Mouse (Mus musculus): ENCODE data around the gene Pde4dip. TPM values are rescaled to one million over a fixed set of nuclear protein-coding genes. Genes with fewer than 3 reads are reported as not detected.
A peak's percentile ranks its signal among the peaks of the same experiment; 100 is the strongest.

The Pde4dip gene
- polyA plus RNA-seq, 1 experiment from 2014 or later = 44.7 TPM

DNA sequence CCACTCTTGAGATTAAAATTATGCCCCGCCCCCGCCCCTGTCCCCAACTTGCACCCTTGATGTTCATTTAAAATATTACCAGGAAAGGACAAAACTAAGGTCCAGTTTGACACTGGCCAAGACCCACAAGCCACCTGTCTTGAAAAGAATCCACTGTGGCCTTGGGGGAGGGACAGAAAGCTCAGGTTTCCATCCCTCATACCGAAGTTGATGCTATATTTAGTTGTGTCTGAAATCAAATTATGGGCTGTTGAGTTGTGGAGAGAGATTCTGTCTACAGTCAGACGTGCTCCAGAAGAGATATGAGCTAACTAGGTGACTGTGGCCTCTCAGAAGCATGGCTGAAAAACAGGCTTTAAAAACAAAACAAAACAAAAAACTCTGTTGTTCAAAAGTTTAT, 18.8 kb downstream of the Pde4dip start:
- in situ Hi-C loops (cut with MboI; ENCODE audit: low pct_unique_long_range_greater_than_20kb) = loop anchor here (5.0 kb wide), 1 partner anchor 102 kb away; no protein-coding TSS in a partner anchor
- no peaks in the 10 kb centered on the region for H3K27me3 ChIP-seq
- TF ChIP-seq CTCF (IDR thresholded peaks at IDR 0.05) = no peak
- no peak for DNase-seq (ENCODE audit: low read depth, low spot score)
- ChIA-PET CTCF (interaction anchor here (1.1 to 2.7 kb wide), 3 partner anchors 10 to 259 kb away, joined by 3 to 9 read pairs (median 3); partner anchors contain the start of gene Chd1l), POLR2A (no interaction called here)
- no peak for ATAC-seq

DNA sequence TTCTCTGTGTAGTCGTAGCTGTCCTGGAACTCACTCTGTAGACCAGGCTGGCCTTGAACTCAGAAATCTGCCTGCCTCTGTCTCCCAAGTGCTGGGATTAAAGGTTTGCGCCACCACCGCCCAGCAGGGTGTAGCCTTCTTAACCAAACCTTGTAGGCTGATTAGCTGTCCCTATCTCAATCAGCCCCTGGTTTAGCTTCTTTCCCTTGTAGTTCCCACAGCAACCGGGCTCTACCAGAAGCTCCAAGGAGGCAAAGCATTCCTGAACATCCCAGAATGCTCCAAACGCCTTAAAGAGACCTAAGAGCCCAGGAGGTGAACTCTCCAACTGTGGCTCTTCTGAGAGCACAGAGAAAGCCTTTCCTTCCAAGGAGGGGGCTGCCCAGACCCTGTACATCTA, 19.8 kb downstream of the Pde4dip start:
- ATAC-seq (no peak), DNase-seq (ENCODE audit: low read depth, low spot score) (no peak)
- in situ Hi-C loops (cut with MboI; ENCODE audit: low pct_unique_long_range_greater_than_20kb) = loop anchor here (5.0 kb wide), 1 partner anchor 101 kb away; no protein-coding TSS in a partner anchor
- CTCF ChIA-PET = interaction anchor here (2.3 to 2.7 kb wide), 2 partner anchors 11 to 102 kb away, joined by 6 to 9 read pairs; no protein-coding TSS in a partner anchor
- POLR2A ChIA-PET = no interaction called here
- no peaks in the 10 kb centered on the region for H3K27me3 ChIP-seq
- no peak for TF ChIP-seq CTCF (IDR thresholded peaks at IDR 0.05)

DNA sequence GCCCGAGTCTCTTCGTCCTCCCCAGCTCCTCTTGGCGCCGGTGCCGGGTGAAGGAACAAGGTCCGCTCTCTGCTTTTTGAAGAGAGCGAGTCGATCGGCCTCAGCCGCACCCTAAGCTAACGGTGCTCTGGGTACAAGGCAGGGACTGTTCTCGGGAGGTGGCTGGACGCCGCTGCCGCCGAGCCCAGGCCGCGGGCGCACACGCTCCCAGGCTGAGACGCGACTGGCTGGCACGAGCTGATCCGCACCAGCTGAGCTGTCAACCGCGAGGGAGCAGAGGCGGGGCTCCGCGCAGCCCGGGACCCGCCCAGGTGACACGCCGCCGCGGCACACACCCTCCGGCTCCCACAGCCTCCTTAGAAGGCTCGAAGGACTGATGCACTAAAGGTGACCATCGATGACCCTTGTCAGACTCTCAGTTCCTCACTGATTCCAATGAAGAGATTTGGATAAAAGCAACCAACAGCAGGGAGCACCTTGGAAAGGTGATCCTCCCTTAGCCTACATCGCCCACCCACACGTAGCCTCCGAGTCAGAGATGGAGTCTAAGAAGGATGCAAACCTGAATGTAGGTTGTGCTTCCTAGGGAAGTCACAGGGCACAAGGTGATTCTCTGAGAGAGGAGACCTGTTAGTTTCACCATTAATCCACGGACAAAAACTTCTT, 20.4 kb downstream of the Pde4dip start:
- ATAC-seq (peak; percentile 86), DNase-seq (ENCODE audit: low read depth, low spot score) (no peak)
- no peaks in the 10 kb centered on the region for H3K27me3 ChIP-seq
- POLR2A ChIA-PET = no interaction called here
- in situ Hi-C loops (cut with MboI; ENCODE audit: low pct_unique_long_range_greater_than_20kb) = loop anchor here (5.0 kb wide), 1 partner anchor 101 kb away; no protein-coding TSS in a partner anchor
- CTCF ChIA-PET = interaction anchor here (0.9 to 2.7 kb wide), 5 partner anchors 11 to 101 kb away, joined by 3 to 9 read pairs (median 6); no protein-coding TSS in a partner anchor
- TF ChIP-seq CTCF (IDR thresholded peaks at IDR 0.05) = no peak

DNA sequence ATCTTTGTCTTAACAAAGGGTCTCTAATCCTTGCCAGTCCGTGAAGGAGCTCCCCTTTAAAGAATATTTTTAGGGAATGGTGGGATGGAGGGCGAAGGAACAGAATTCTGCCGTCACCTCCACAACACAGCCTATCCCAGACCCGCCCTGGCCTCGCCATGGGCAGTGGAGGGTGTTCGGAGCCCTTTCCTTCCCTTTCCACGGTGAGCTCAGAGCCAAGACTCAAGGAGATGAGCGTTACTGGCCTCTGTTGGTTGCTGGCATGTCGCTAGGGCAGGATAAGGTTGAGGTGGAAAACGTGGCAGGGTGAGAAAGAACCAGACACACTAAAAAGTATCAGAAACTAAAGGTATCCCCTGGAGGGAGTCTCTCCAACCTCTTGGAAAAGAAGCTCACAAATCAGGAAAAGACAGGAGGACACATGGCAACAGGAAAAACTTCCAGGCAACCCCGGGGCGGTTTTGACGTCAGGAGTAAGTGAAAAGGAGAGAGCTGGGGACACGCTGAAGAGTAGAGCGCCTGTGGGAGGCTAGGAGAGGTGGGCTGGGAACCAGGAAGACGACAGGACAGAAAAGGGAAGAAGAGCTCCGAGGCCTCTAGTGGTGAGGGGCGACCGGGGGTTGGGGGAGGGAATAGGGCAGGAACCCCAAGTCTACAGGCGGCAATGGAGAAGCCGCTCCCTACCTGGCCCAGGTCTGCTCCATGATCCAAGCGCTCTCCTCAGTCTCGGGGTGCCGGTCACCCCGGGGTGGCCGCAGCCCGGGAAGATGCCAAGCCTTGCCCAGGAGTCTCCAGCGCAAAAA, 21.1 kb downstream of the Pde4dip start:
- CTCF ChIA-PET = interaction anchor here (0.9 to 2.3 kb wide), 4 partner anchors 20 to 101 kb away, joined by 3 to 6 read pairs (median 6); no protein-coding TSS in a partner anchor
- in situ Hi-C loops (cut with MboI; ENCODE audit: low pct_unique_long_range_greater_than_20kb) = loop anchor here (5.0 kb wide), 1 partner anchor 100 kb away; no protein-coding TSS in a partner anchor
- peak; percentile 60 for ATAC-seq
- no peaks in the 10 kb centered on the region for H3K27me3 ChIP-seq
- DNase-seq (ENCODE audit: low read depth, low spot score) = no peak
- POLR2A ChIA-PET = no interaction called here
- no peak for TF ChIP-seq CTCF (IDR thresholded peaks at IDR 0.05)

DNA sequence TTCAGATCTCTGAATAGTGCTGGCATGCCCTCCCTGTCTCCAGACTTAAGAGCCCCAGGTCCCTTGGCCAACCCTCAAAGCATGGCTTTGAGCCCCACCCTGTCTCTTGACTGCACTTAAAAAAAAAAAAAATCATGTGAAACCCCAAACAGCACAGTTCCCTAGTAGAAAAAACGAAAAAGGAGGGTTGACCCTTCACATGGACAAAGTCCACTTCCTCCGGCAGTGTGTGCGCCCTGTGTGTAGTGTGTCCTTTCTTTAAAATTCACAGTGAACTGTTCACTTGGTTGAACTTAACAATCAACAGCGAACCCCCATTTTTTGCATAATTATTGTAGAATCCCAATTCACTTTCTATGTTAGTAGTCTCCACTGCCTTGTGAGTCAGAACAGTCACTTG, 21.8 kb downstream of the Pde4dip start:
- H3K27me3 ChIP-seq = no peaks in the 10 kb centered on the region
- TF ChIP-seq CTCF (IDR thresholded peaks at IDR 0.05) = no peak
- ChIA-PET CTCF (interaction anchor here (1.2 to 2.3 kb wide), 4 partner anchors 15 to 100 kb away, joined by 3 to 6 read pairs (median 4); no protein-coding TSS in a partner anchor), POLR2A (interaction anchor here (0.6 to 0.7 kb wide), 2 partner anchors 12 to 27 kb away, joined by 3 to 5 read pairs; no protein-coding TSS in a partner anchor)
- no peak for ATAC-seq
- in situ Hi-C loops (cut with MboI; ENCODE audit: low pct_unique_long_range_greater_than_20kb) = loop anchor here (5.0 kb wide), 1 partner anchor 99 kb away; no protein-coding TSS in a partner anchor
- no peak for DNase-seq (ENCODE audit: low read depth, low spot score)

DNA sequence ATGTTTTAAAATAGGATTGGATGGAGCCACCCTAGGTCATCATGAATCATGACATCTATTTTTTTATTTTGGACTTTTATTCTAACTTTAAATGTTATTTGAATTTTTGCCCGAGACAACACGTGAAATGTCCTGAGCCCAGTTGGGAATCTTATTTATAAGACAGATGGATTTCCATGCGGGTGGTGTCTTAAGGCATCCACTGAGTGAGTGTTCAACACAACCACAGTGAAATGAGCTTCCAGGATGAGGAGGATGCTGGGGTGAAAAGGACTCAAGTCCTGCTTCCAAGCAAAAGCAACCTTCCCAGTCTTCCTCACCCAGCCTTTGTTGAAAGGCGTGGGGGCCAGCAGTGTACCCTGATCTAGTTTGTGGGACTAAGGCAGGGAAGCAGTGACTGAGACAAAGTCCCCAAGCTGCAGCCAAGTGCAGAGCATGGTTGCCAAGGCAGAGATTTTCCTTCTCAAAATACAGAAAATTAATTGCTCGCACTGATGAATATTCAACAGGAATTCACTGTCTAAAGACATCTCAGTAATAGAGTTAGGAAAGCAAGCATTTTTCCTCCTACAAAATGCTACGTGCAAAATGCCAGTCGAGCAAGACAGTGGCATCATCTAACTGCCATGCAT, 27.6 kb downstream of the Pde4dip start:
- DNase-seq (ENCODE audit: low read depth, low spot score) (no peak), ATAC-seq (no peak)
- no peaks in the 10 kb centered on the region for H3K27me3 ChIP-seq
- POLR2A ChIA-PET = no interaction called here
- in situ Hi-C loops (cut with MboI; ENCODE audit: low pct_unique_long_range_greater_than_20kb) = no loop called here
- TF ChIP-seq CTCF (IDR thresholded peaks at IDR 0.05) = no peak
- CTCF ChIA-PET = no interaction called here

DNA sequence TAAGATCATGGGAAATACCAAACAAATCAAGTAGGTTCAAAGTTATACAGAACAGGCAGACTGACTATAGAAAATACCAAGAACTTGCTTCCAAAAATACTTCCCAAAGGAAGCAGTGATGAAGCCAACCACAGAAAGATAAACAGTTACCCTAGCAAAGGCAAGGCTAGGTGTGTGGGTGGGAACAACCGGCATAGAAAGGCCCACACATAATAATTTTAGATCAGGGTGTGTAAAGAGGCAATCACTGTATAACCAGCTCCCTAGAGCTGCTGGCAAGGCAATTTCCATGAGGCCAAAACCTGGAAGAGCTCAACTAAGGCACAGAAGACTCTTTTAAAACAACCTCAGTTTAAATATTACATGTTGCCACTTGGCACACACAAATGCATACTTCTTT, 29.1 kb downstream of the Pde4dip start:
- ChIA-PET CTCF (interaction anchor here (1.2 to 1.6 kb wide), 2 partner anchors 10 to 18 kb away, joined by 3 read pairs; no protein-coding TSS in a partner anchor), POLR2A (no interaction called here)
- no peaks in the 10 kb centered on the region for H3K27me3 ChIP-seq
- no peak for TF ChIP-seq CTCF (IDR thresholded peaks at IDR 0.05)
- ATAC-seq (no peak), DNase-seq (ENCODE audit: low read depth, low spot score) (no peak)
- in situ Hi-C loops (cut with MboI; ENCODE audit: low pct_unique_long_range_greater_than_20kb) = no loop called here

DNA sequence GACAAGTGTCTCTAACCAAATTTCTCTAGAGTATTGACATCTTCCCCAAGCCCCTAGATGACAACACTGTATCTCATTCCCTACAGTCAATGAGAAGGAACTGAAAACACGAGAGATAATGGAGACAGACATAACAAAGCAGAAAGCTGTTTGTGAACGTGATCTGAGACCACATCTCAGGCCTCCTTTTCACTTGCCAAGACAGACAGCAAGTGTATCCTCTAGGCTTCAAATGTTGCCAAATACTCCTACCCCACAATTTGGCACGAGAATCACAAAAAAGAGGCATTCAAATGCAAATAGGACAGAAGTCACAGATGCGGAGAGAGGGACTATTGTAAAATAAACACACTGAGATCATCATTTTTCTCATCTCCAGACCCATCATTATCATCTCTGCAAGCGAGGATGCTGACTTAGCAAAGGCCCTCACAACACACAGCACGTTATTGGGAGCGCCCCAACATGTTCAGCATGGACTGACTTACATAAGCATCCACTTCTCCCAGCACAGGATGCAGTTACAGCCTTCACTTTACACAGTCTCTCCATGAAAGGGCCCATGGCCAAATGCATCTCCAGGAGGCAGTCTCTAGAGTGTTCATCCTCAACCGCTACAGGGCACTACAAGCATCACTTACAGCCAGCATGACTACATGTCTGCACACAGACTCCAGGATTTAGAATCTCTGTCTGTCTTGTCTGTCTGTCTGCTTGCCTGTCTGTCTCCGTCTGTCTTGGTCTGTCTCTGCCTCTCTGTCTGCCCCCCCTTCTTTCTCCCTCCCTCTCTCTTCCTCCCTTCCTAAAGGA, 33.7 kb downstream of the Pde4dip start:
- DNase-seq (ENCODE audit: low read depth, low spot score) = no peak
- in situ Hi-C loops (cut with MboI; ENCODE audit: low pct_unique_long_range_greater_than_20kb) = no loop called here
- ChIA-PET POLR2A (no interaction called here), CTCF (no interaction called here)
- H3K27me3 ChIP-seq = no peaks in the 10 kb centered on the region
- ATAC-seq = no peak
- no peak for TF ChIP-seq CTCF (IDR thresholded peaks at IDR 0.05)

DNA sequence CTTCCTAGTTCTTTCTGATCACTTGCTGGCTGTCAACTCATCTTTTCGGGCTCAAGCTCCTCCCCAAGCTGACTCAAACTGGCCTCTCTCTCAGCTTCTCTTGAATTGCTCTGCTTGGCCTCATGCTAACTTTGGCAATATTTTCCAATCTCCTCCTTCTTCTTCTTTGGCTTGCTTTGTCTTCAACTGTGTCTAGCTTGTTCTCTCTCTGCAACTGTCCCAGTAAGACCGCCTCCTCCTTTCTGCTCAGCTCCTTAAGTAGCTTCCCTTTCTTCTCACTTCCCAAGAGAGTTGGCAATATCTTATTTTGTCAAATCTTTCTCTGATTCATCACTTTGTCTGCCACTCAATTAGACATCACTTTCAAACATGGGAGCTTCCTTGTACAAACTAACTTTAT, 36.7 kb downstream of the Pde4dip start:
- ChIA-PET POLR2A (no interaction called here), CTCF (interaction anchor here (1.2 to 1.3 kb wide), 2 partner anchors 11 to 14 kb away, joined by 3 to 4 read pairs; no protein-coding TSS in a partner anchor)
- no peaks in the 10 kb centered on the region for H3K27me3 ChIP-seq
- no peak for TF ChIP-seq CTCF (IDR thresholded peaks at IDR 0.05)
- in situ Hi-C loops (cut with MboI; ENCODE audit: low pct_unique_long_range_greater_than_20kb) = no loop called here
- no peak for DNase-seq (ENCODE audit: low read depth, low spot score)
- no peak for ATAC-seq

Data from Patski (cell line).